Mouse (Mus musculus): ENCODE measurements around the gene Gm20388.

DNA sequence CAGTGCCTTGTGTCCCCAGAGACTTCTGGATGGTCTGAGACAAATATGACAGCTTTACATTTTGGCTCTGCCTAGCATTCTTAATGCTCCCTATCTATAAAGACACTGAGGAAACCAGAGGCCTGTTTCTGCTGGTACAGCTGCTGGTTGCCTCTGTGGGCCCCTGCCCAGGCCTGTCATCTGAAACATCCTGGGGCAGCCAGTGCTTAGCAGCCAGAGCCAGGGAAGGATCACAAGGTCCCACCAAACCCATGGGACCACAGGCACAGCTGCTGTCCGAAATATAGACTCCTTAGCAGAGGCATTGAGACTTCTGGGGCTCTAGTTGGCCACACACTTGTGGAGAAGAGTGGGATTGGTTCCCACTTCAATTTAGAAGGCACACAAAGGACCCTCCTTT, 2874.1 kb downstream of the Gm20388 start:
- TF ChIP-seq CTCF (conservative IDR thresholded peaks at IDR 0.05; ENCODE audit: insufficient read depth, insufficient read length, low read depth, low read length) (no peak), POLR2A (IDR thresholded peaks at IDR 0.05; ENCODE audit: low read depth, low read length) (no peak)

Measured in kidney, adult 2 months (tissue).